8 mouse cellular contexts compared by ENCODE assay signal in genomic region chr10:70095031-70095470, GRCm38 (mm10). TPM values are rescaled to one million over a fixed set of nuclear protein-coding genes. Genes with fewer than 3 reads are reported as not detected.
DNase-seq lines count a peak whose midpoint lies in the region; ATAC-seq and TF ChIP-seq lines count a peak whose summit lies in the region.

No protein-coding gene starts in this region.

- TF ChIP-seq CTCF in ES-Bruce4 (IDR thresholded peaks at IDR 0.05; ENCODE audit: low read depth, low read length), result no peak
- TF ChIP-seq CTCF in heart, postnatal 0 days (IDR thresholded peaks at IDR 0.05; ENCODE audit: low read depth), result no peak

- DNase-seq in adrenal gland, adult 2 months, result peak; percentile 83
- DNase-seq in forebrain, embryonic 10.5 days (ENCODE audit: extremely low spot score, low spot score), result peak; percentile 72
- DNase-seq in heart, postnatal 0 days (ENCODE audit: low spot score), result peak; percentile 67
- DNase-seq in kidney, postnatal 25 days, result peak; percentile 65 to 72
- peak; percentile 49 for DNase-seq in spleen, adult 12 weeks (ENCODE audit: low spot score)
- no peak for DNase-seq in cerebellum, adult 9-11 months

- peak; percentile 62; the same call in 1 of the 2 replicates for TF ChIP-seq EP300 in ES-Bruce4 (IDR thresholded peaks at IDR 0.05; ENCODE audit: insufficient read depth, low read depth, low read length)
- no peak for TF ChIP-seq EP300 in heart, postnatal 0 days (IDR thresholded peaks at IDR 0.05; ENCODE audit: low read depth)

- no peak for ATAC-seq in heart, postnatal 0 days (ENCODE audit: insufficient read depth, low read depth)
- ATAC-seq in megakaryocyte, adult 5-6 weeks (ENCODE audit: poor library complexity, severe bottlenecking), result peak; percentile 56

- H3K9ac ChIP-seq in ES-Bruce4 (ENCODE audit: low read depth, poor library complexity, severe bottlenecking), result peak overlapping the region; percentile 98
- peak overlapping the region; percentile 57 for H3K9ac ChIP-seq in heart, postnatal 0 days (replicated peaks; ENCODE audit: low read depth, low read length)

- H3K4me2 ChIP-seq in heart, postnatal 0 days (ENCODE audit: low read depth, low read length), result peak overlapping the region; percentile 97

- no peaks in the 10 kb centered on the region for H3K27me3 ChIP-seq in ES-Bruce4 (ENCODE audit: control insufficient read depth, insufficient read depth, low read length, poor library complexity, severe bottlenecking)
- H3K27me3 ChIP-seq in forebrain, embryonic 10.5 days (ENCODE audit: poor library complexity, severe bottlenecking), result no peaks in the 10 kb centered on the region
- H3K27me3 ChIP-seq in heart, postnatal 0 days (ENCODE audit: control insufficient read depth, insufficient read depth, low read length), result no peaks in the 10 kb centered on the region

- TF ChIP-seq POLR2A in ES-Bruce4 (IDR thresholded peaks at IDR 0.05; ENCODE audit: insufficient read depth, low read length), result peak; percentile 43

- peaks cover 7% of the 10 kb centered on the region for H3K4me1 ChIP-seq in ES-Bruce4 (ENCODE audit: control insufficient read depth, insufficient read depth, low read length)
- H3K4me1 ChIP-seq in forebrain, embryonic 10.5 days, result peaks cover 55% of the 10 kb centered on the region
- H3K4me1 ChIP-seq in heart, postnatal 0 days (ENCODE audit: control insufficient read depth, insufficient read depth), result peaks cover 26% of the 10 kb centered on the region

- no peaks in the 10 kb centered on the region for H3K36me3 ChIP-seq in ES-Bruce4 (ENCODE audit: control insufficient read depth, insufficient read depth, low read length, poor library complexity, severe bottlenecking)
- peaks cover 2% of the 10 kb centered on the region; the same call in 1 of the 2 replicates for H3K36me3 ChIP-seq in forebrain, embryonic 10.5 days (replicated peaks)
- no peaks in the 10 kb centered on the region for H3K36me3 ChIP-seq in heart, postnatal 0 days (replicated peaks; ENCODE audit: control insufficient read depth, insufficient read depth, low read length)

- H3K27ac ChIP-seq in ES-Bruce4 (ENCODE audit: insufficient read depth, low read length), result peak overlapping the region; percentile 94
- H3K27ac ChIP-seq in forebrain, embryonic 10.5 days, result peak overlapping the region; percentile 97
- peak overlapping the region; percentile 93 for H3K27ac ChIP-seq in heart, postnatal 0 days (ENCODE audit: low read depth)

- peak overlapping the region; percentile 64 for H3K4me3 ChIP-seq in ES-Bruce4 (ENCODE audit: low read depth, low read length)
- peak overlapping the region; percentile 99 for H3K4me3 ChIP-seq in forebrain, embryonic 10.5 days
- peak overlapping the region; percentile 92 for H3K4me3 ChIP-seq in heart, postnatal 0 days (ENCODE audit: low read depth, low read length)

- H3K9me3 ChIP-seq in ES-Bruce4 (replicated peaks; ENCODE audit: control insufficient read depth, insufficient read depth, low read length, poor library complexity, severe bottlenecking), result no peaks in the 10 kb centered on the region
- H3K9me3 ChIP-seq in forebrain, embryonic 10.5 days, result no peaks in the 10 kb centered on the region
- no peaks in the 10 kb centered on the region for H3K9me3 ChIP-seq in heart, postnatal 0 days (replicated peaks; ENCODE audit: control insufficient read depth, low read length)

- WGBS in forebrain, embryonic 10.5 days, result 0% methylated on average over 14 of the region's 14 CpGs
- WGBS in heart, postnatal 0 days, result 0% methylated on average over 14 of the region's 14 CpGs

RNA-seq across cellular contexts. Expression of gene Ccdc6, which starts 1.9 kb away (rescaled TPM):
- 57.6 and 61.8 TPM in 2 replicates for polyA plus RNA-seq in ES-Bruce4 (2011; ENCODE audit: insufficient read depth, insufficient read length, low read depth, missing spikeins)
- total RNA-seq in adrenal gland, adult 2 months (2021), result 10 to 100 TPM; 42.0 to 94.0 TPM
- polyA plus RNA-seq in adrenal gland, adult 2 months (2012; rRNA removed), result 19.7 and 22.0 TPM in 2 replicates
- 16.5 and 19.8 TPM in 2 replicates for polyA plus RNA-seq in forebrain, embryonic 10.5 days (2016; fragmentation: Nextera tagmentation; extraction: Ambion mirVana)
- total RNA-seq in heart, postnatal 0 days (2014; rRNA removed; ENCODE audit: low replicate concordance), result 10.4 and 24.2 TPM in 2 replicates
- 7.7 and 7.8 TPM in 2 replicates for polyA plus RNA-seq in heart, postnatal 0 days (2015; fragmentation: Nextera tagmentation; extraction: Ambion mirVana)
- total RNA-seq in megakaryocyte, adult 5-6 weeks (2015), result 11.9 and 15.7 TPM in 2 replicates
- total RNA-seq in megakaryocyte, adult 5-6 weeks (2017), result 10.3 and 13.2 TPM in 2 replicates
